Comparison of ENCODE assay signal across 1 mouse cellular context in the genomic region with DNA sequence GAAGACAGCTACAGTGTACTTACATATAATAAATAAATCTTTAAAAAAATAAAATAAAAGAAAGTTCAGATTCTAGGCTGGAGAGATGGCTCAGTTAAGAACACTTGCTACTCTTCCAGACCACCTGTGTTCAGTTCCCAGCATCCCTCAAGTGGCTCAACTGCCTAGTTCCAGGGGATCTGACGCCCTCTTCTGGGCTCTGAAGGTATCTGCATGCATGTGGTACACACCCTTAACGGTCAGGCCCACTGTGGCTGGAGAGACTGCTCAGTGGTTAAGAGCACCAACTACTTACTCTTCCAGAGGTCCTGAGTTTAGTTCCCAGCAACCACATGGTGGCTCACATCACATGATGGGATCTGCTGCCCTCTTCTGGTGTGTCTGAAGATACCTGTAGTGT.
TF ChIP-seq lines count a peak whose summit lies in the region.

No protein-coding gene starts in this region.

TF ChIP-seq in ES-E14, 5 proteins besides CTCF, POLR2A, EP300 and RAD21:
- TF ChIP-seq ZC3H11A (IDR thresholded peaks at IDR 0.05; ENCODE audit: borderline replicate concordance, low read depth, low read length) (no peak), CHD2 (IDR thresholded peaks at IDR 0.05; ENCODE audit: low read depth, low read length) (no peak), HCFC1 (IDR thresholded peaks at IDR 0.05; ENCODE audit: borderline replicate concordance, insufficient read depth, low read length) (no peak), MAFK (IDR thresholded peaks at IDR 0.05; ENCODE audit: insufficient read depth, low read depth, low read length) (no peak), ZNF384 (IDR thresholded peaks at IDR 0.05; ENCODE audit: low read depth, low read length) (no peak)
